Mouse (Mus musculus) A20 (cell line): ENCODE data around the gene Abtb1.

Experiments used
- DNase-seq: peaks from one replicate; pipeline ENCODE4 v3.0.0-alpha.2; 2011; ENCODE audit warnings: low read depth, low spot score

Abtb1 gene

DNA sequence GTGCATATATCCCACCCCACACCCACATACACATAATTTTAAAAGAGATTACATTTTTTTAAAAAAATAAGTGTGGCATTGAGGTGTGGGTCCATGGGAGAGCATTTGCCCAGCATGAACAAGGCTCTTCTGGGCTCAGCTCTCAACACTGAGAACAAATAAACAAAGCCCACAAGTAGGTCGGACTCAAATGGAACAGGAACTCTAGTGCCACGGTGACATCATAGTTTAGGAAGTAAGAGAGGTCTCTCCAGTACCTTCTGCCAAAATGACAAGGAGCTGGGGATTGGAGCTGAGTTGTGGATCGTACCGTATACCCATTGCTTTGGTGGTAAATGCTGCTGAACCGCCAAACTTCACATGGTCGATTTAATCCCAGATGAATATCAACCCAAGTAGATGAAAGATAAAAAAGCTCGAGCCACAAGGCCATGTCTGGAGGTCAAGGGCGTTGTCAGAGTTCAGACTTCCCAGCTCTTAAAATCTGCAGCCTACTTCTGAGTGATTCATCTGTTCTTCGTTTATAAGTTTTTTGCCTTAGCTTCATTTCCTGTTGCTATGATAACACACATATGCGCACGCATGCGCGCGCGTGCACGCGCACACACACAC, 36.7 kb downstream of the Abtb1 start:
- no peak for DNase-seq

DNA sequence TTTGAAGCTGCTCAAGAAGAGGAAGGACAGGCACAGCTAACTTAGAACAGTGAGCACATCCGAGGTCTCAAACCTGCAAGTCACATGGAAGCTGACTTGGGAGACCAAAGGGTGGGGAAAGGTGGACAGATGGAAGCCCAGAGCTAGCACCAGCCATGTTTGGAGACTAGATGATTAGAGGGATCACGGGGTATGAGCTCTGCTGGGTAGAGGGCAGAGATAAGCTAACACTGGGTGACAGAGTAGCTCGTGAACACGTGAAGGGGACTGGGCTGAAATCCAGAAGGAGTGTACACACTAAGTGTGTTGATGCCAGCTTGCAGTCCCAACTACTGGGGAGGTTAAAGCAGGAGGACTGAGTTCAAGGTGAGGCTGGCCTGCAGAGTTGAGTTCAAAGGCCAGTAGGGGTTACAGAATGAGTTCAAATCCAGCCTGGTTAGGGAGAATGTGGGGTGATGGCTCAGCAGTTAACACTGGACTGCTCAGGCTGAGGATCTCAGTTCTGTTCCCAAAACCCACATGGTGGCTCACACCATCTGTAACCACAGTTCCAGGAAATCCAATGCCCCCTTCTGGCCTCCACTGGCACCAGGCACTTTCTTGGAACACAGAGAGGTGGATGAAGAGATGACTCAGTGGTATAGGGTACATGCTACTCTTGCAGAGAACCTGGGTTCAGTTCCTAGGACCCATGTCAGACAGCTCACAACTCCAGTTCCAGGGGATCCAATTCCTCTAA, 37.7 kb downstream of the Abtb1 start:
- no peak for DNase-seq

DNA sequence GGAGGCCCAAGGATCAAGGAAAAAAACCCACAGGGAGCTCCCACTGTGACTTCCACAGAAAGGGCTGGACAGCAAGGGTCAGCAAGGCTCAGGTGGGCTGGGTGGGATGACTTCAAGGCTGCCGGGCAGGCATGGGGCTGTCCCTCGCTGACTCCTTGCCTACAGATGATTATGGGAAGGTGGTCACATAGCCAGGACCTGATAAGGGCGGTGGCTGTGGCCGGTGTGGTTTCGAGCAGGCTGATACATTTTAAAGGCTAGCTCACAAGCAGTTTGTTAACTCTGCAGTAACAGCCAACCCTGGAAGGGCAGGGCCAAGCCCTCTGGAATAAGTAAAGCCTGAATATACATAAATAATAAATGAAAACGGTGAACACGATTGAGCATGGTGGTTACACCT, 38.7 kb downstream of the Abtb1 start:
- no peak for DNase-seq

DNA sequence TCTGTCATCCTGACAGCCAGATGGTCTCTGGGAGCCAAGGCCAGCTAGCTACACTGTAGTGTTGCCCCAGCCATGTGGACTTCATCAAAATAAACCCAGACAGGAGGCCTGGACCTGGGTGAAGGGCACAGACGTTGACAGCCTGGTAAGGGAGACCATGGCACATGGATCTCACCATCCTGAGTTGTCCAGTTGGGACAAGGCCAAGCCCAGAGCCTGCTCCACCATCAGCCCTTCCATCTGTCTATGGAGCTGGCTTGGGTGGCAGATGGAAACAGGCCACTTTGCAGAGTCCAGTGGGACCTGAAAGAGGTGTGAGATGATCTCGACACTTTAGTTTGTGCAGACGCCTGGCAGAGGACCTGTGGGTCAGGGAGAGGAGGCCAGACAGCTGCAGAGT, 41.0 kb downstream of the Abtb1 start:
- no peak for DNase-seq

DNA sequence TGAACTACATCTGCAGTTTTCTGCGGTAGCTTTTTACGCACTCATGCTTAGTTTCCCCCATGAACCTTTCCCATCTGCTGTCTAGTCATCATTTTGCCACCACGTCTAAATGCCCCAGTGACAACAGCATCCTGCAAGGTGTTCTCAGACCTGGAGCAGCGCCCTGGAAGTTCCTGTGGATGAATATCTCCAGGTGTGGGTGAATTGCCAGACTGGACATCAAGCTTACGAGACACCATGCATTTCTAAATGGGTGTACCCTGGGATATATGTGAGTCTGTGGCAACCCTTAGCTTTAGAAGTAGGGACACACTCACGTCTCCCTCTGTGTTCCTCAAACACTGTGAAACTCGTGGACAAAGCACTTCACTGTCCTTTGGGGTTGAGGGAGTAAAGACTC, 41.6 kb downstream of the Abtb1 start:
- DNase-seq, result no peak

DNA sequence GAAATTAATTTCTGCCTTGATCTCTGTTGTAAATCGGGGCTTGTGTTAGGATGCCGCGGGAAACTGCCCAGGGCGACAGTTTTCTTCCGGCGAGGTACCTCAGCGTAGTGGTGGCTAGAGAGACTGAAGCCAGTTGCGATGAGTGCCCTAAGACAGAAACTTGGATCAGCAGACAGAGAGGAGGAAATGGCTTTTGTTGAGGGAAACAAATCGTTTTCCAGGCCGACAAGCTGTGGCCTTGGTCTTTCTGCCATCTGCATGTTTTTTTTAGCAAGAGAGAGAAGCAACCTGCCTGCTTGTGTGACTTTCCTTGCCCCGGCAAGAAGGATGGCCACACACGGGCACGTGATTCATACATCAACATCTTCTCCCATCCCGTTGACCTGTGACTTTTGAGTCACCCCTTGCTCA, 47.2 kb downstream of the Abtb1 start:
- DNase-seq, result no peak

DNA sequence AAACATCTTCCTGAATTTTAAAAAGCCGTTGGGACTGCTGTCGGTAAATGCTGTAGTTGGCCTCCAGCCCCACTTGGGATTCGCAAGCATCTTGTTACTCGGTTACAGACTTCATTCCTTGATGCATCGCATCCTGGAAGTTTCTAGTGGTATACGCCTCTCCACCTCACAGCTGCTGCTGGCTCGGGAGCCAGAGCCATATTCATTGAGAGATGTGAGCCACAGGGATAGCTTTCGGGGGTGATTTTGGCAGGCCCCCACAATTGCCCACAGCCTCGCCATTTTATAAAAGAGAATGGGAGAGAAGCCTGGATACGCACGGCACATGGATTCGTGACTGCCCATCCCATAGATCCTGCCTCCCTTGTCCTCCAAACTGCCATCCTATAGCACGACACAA, 47.9 kb downstream of the Abtb1 start:
- no peak for DNase-seq

DNA sequence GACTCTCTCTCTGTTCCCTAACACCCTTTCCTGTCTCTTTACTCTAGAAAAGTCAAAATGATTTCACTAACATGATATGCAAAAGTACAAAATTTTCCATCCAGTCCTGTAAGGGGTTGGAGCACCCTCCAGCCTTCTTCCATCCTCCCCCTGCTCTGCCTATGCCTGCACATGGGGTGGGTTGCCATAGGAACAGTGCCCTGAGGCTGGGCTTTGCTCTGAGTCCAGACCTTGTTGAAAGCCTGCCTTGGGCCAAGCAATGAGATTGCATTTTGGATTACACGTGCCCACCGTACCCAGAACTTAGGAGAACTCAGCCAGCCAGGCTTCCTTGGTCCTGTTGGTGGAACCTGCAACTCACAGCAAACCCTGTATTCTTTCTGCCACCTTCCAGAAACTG, 48.5 kb downstream of the Abtb1 start:
- DNase-seq, result no peak

DNA sequence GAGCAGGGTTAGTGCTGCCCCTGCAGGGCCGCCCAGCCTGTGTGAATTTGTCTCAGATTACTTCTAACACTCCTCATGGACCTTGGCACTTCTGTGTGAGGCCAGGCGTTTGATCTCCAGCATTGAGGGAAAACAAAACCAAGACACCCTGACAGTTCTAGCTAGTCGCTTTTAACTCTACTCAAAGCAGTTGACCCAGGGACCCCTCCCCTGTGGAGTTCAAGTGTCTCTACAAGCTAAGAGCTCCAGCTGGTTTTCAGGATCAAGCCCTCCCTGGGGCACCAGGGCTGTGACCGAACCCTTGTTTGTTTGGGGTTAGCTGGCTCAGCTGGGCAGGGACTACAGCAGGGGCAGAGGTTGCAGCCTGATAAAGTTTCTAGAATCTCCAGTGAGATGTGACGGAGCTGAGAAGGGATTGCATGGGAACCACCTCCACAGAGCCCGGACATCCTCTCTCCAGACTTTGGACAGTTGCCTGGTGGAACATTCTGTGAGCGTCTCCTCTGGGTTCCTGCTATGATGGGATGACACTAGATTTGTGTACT, 49.6 kb downstream of the Abtb1 start:
- DNase-seq, result no peak

DNA sequence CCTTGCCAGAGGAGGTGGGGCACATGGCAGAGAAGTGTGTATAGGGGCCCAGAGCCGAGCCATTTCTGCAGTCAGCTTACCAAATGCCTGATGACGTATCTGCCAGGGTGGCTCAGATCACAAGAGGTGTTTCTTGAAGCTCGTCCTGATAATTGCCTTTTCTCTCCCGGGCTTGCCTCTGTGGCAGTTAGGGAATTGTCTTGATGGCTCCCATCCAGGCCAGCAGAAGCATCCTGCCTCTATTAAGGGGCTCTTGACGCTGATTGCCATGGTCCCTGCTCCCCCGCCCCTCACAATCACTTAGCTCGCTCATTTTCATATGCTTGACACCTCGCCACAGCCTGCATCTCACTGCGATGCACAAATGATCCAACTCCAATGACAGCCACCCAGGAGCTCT, 50.5 kb downstream of the Abtb1 start:
- no peak for DNase-seq

DNA sequence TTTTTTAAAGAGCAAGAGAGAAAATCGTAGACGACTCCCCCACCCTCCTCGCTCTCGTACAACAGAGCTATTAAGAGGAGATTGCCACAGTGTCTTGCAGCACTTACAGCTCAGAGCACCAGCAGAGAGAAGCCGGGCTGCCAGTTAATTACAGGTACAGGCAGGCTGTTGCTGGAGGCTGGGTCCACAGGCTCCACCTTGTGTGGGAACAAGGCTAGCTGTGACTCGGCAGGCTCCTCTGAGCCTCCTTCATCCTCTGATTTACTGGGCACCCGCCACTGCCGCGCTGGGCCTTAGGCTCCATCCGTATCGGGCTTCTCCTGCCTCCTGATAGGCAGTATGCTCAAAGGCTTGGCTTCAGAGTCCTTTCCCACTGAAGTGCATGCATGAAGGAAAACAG, 53.6 kb downstream of the Abtb1 start:
- no peak for DNase-seq

DNA sequence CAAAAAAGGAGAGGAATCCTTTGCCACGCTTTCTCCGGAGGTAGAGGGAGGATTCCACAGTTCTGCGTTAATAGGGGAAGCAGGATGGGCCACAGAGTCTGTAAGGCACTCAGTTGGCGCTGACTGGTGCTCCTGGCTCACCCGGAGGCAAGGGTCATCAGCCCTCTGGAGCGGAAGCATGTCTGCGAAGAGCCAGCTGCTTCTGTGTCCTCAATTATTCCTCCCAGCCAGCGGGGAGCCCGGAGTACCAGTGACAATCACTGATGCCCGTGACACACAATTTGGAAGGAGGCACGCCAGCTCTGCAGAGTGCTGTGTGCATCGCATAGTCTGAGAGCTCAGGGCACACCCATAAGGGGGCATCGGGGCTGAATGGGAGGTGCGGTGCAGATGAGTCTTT, 54.3 kb downstream of the Abtb1 start:
- DNase-seq, result no peak

DNA sequence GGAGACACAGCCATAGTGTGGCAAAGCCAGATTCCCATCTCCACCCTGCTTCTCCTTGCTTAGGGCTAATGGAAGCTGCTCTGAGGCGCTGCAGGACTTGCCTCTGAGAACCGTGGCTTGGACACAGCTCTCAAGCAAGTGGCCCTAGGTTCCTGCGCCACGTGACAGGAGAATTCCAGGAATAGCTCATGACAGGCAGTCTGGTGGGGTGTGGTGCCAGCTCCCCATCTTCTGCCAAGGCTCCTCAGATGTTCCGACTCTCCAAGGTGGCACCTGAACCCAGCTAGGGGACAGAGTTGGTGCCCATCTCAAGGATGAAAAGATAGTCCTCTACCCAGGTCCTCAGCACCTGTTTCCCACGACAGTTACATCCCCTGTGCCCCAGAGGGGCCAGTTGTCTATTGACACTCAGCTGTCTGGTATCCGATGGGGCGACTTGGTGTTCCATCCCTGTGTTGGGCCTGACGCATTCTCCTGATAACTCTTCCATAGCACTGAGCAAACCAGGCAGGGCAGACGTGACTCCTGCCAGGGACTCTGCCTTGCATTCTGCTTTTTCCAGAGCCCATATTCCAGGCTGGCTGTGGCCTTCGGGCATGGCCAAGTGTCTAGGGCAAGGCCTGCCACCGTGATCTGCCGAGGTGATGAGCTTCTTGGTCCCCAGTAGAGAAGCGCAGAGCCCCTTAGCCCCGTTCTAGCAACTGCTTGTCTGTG, 54.9 kb downstream of the Abtb1 start:
- no peak for DNase-seq
